ENCODE assay signal across 8 mouse cellular contexts in the genomic region with DNA sequence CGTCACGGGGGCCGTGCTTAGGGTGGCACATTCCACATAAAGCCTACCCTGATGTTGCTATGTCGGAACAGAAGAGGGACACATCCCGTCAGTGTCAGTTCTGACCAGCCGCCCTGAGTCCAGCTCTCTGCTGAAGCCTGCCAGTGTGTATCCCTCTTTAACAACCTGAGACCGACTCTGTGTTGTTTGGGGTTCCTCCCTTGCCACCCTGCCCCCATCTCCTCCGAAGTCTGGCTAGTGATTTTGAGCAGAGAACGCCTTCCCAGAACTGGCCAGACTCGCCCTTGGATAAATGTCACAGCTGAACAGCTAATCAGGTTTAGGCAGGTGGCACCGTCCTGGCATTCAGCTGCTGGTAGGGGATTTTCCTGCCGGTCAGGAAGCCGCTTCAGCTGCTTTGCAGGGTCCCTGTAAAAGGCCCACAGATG. TPM values are rescaled to one million over a fixed set of nuclear protein-coding genes. Genes with fewer than 3 reads are reported as not detected.
DNase-seq lines count a peak whose midpoint lies in the region; ATAC-seq lines count a peak whose summit lies in the region.

No protein-coding gene starts in this region.

- no peak overlapping the region for H3K27ac ChIP-seq in forebrain, embryonic 14.5 days (ENCODE audit: low read depth, low read length)
- H3K27ac ChIP-seq in kidney, embryonic 15.5 days, result peak overlapping the region; percentile 91; the same call in 1 of the 2 replicates
- no peak overlapping the region for H3K27ac ChIP-seq in midbrain, embryonic 13.5 days

- H3K4me2 ChIP-seq in forebrain, embryonic 14.5 days (ENCODE audit: low read length), result peak overlapping the region; percentile 100
- H3K4me2 ChIP-seq in kidney, embryonic 15.5 days, result peak overlapping the region; percentile 94
- peak overlapping the region; percentile 100 for H3K4me2 ChIP-seq in midbrain, embryonic 13.5 days (replicated peaks)

- H3K4me3 ChIP-seq in forebrain, embryonic 14.5 days (ENCODE audit: low read depth, low read length), result peak overlapping the region; percentile 71; the same call in 1 of the 2 replicates
- H3K4me3 ChIP-seq in kidney, embryonic 15.5 days (replicated peaks), result peak overlapping the region; percentile 85
- H3K4me3 ChIP-seq in midbrain, embryonic 13.5 days (replicated peaks), result peak overlapping the region; percentile 62

- no peak for ATAC-seq in forebrain, embryonic 14.5 days
- ATAC-seq in kidney, embryonic 15.5 days (replicated peaks; ENCODE audit: low FRiP score), result no peak
- ATAC-seq in midbrain, embryonic 13.5 days, result no peak

- WGBS in forebrain, embryonic 14.5 days, result 7% methylated on average over 13 of the region's 13 CpGs
- WGBS in kidney, embryonic 15.5 days, result 15% methylated on average over 13 of the region's 13 CpGs
- 5% methylated on average over 13 of the region's 13 CpGs for WGBS in midbrain, embryonic 13.5 days

- peaks cover 4% of the 10 kb centered on the region; the same call in 1 of the 2 replicates for H3K36me3 ChIP-seq in forebrain, embryonic 14.5 days (ENCODE audit: control insufficient read depth, insufficient read depth, low read length)
- H3K36me3 ChIP-seq in kidney, embryonic 15.5 days, result peaks cover 37% of the 10 kb centered on the region
- H3K36me3 ChIP-seq in midbrain, embryonic 13.5 days, result peaks cover 5% of the 10 kb centered on the region; the same call in 1 of the 2 replicates

- no peak overlapping the region for H3K9ac ChIP-seq in forebrain, embryonic 14.5 days (ENCODE audit: low read length)
- peak overlapping the region; percentile 67 for H3K9ac ChIP-seq in kidney, embryonic 15.5 days
- H3K9ac ChIP-seq in midbrain, embryonic 13.5 days (replicated peaks), result peak overlapping the region; percentile 68; the same call in 1 of the 2 replicates

- peak; percentile 50 for DNase-seq in kidney, adult 18-20 months
- no peak for DNase-seq in kidney, postnatal 14 days
- peak; percentile 33 for DNase-seq in adrenal gland, postnatal 14 days
- no peak for DNase-seq in forebrain, embryonic 14.5 days (ENCODE audit: low spot score)
- DNase-seq in layer of hippocampus, postnatal 36 days, result no peak
- no peak for DNase-seq in left cerebral cortex, adult 9 months (ENCODE audit: low spot score in 2 of 2)

- peaks cover 15% of the 10 kb centered on the region for H3K27me3 ChIP-seq in forebrain, embryonic 14.5 days (replicated peaks; ENCODE audit: control insufficient read depth, insufficient read depth, low read length)
- no peaks in the 10 kb centered on the region for H3K27me3 ChIP-seq in kidney, embryonic 15.5 days
- H3K27me3 ChIP-seq in midbrain, embryonic 13.5 days, result peaks cover 45% of the 10 kb centered on the region

- peaks cover 15% of the 10 kb centered on the region for H3K4me1 ChIP-seq in forebrain, embryonic 14.5 days (ENCODE audit: control insufficient read depth, insufficient read depth, low read length)
- H3K4me1 ChIP-seq in kidney, embryonic 15.5 days, result peaks cover 55% of the 10 kb centered on the region
- peaks cover 44% of the 10 kb centered on the region for H3K4me1 ChIP-seq in midbrain, embryonic 13.5 days (replicated peaks)

- no peaks in the 10 kb centered on the region for H3K9me3 ChIP-seq in forebrain, embryonic 14.5 days (replicated peaks; ENCODE audit: control insufficient read depth, low read length)
- no peaks in the 10 kb centered on the region for H3K9me3 ChIP-seq in kidney, embryonic 15.5 days (replicated peaks)
- no peaks in the 10 kb centered on the region for H3K9me3 ChIP-seq in midbrain, embryonic 13.5 days

RNA-seq across cellular contexts. Expression of a gene that starts 2.1 kb away (rescaled TPM):
- total RNA-seq in adrenal gland, postnatal 14 days (2021), result 18.7 TPM in 2 replicates
- 0.69 and 1.8 TPM in 2 replicates for polyA plus RNA-seq in forebrain, embryonic 14.5 days (2014; fragmentation: Nextera tagmentation; extraction: Ambion mirVana)
- polyA plus RNA-seq in kidney, embryonic 15.5 days (2015; fragmentation: Nextera tagmentation; extraction: Ambion mirVana), result 11.7 and 12.5 TPM in 2 replicates
- 2.0 and 3.0 TPM in 2 replicates for polyA plus RNA-seq in midbrain, embryonic 13.5 days (2015; fragmentation: Nextera tagmentation; extraction: Ambion mirVana)
- 10 to 100 TPM; 20.5 to 21.4 TPM for total RNA-seq in layer of hippocampus, postnatal 36 days (2021)

RNA-seq across cellular contexts. Expression of a gene that starts 14.7 kb away (rescaled TPM):
- total RNA-seq in adrenal gland, postnatal 14 days (2021), result 15.6 and 16.0 TPM in 2 replicates
- 11.8 and 14.6 TPM in 2 replicates for polyA plus RNA-seq in forebrain, embryonic 14.5 days (2014; fragmentation: Nextera tagmentation; extraction: Ambion mirVana)
- 31.2 and 32.1 TPM in 2 replicates for polyA plus RNA-seq in kidney, embryonic 15.5 days (2015; fragmentation: Nextera tagmentation; extraction: Ambion mirVana)
- 17.5 and 17.7 TPM in 2 replicates for polyA plus RNA-seq in midbrain, embryonic 13.5 days (2015; fragmentation: Nextera tagmentation; extraction: Ambion mirVana)
- 10 to 100 TPM; 11.1 to 11.6 TPM for total RNA-seq in layer of hippocampus, postnatal 36 days (2021)

RNA-seq across cellular contexts. Expression of a gene that starts 16.8 kb away (rescaled TPM):
- total RNA-seq in adrenal gland, postnatal 14 days (2021), result 10.6 and 11.3 TPM in 2 replicates
- 17.2 and 21.6 TPM in 2 replicates for polyA plus RNA-seq in forebrain, embryonic 14.5 days (2014; fragmentation: Nextera tagmentation; extraction: Ambion mirVana)
- polyA plus RNA-seq in kidney, embryonic 15.5 days (2015; fragmentation: Nextera tagmentation; extraction: Ambion mirVana), result 17.7 and 23.8 TPM in 2 replicates
- 17.9 and 26.3 TPM in 2 replicates for polyA plus RNA-seq in midbrain, embryonic 13.5 days (2015; fragmentation: Nextera tagmentation; extraction: Ambion mirVana)
- 10 to 100 TPM; 11.7 to 13.7 TPM for total RNA-seq in layer of hippocampus, postnatal 36 days (2021)

RNA-seq across cellular contexts. Expression of a gene that starts 21.9 kb away (rescaled TPM):
- total RNA-seq in adrenal gland, postnatal 14 days (2021), result 15.2 and 15.5 TPM in 2 replicates
- polyA plus RNA-seq in forebrain, embryonic 14.5 days (2014; fragmentation: Nextera tagmentation; extraction: Ambion mirVana), result 29.7 and 30.0 TPM in 2 replicates
- polyA plus RNA-seq in kidney, embryonic 15.5 days (2015; fragmentation: Nextera tagmentation; extraction: Ambion mirVana), result 39.2 and 44.8 TPM in 2 replicates
- 34.7 and 38.0 TPM in 2 replicates for polyA plus RNA-seq in midbrain, embryonic 13.5 days (2015; fragmentation: Nextera tagmentation; extraction: Ambion mirVana)
- total RNA-seq in layer of hippocampus, postnatal 36 days (2021), result 10 to 100 TPM; 24.6 to 29.9 TPM

RNA-seq across cellular contexts. Expression of a gene that starts 27.6 kb away (rescaled TPM):
- total RNA-seq in adrenal gland, postnatal 14 days (2021), result not detected in 2 replicates
- polyA plus RNA-seq in forebrain, embryonic 14.5 days (2014; fragmentation: Nextera tagmentation; extraction: Ambion mirVana), result 0.32 and 0.70 TPM in 2 replicates
- 0.45 and 0.86 TPM in 2 replicates for polyA plus RNA-seq in kidney, embryonic 15.5 days (2015; fragmentation: Nextera tagmentation; extraction: Ambion mirVana)
- 0.86 and 1.4 TPM in 2 replicates for polyA plus RNA-seq in midbrain, embryonic 13.5 days (2015; fragmentation: Nextera tagmentation; extraction: Ambion mirVana)
- total RNA-seq in layer of hippocampus, postnatal 36 days (2021), result under 1 TPM; 0.33 to 0.62 TPM

Comparison
In these comparisons a context has a peak if more than half of its experiments do, and no peak if none do; other contexts are left out.
1. DNase-seq: peak in kidney, adult 18-20 months (single experiment) and adrenal gland, postnatal 14 days (single experiment); none in kidney, postnatal 14 days (single experiment), forebrain, embryonic 14.5 days (single experiment), layer of hippocampus, postnatal 36 days (0 of 2) and left cerebral cortex, adult 9 months (0 of 2).
2. Peak in every context shown above with its lines, with median percentiles within 50 percentile points of each other: H3K4me2 ChIP-seq and H3K4me3 ChIP-seq.